In genomic region chr6:135297570-135297969, GRCm38 (mm10) we compare ENCODE assay signal across 22 mouse cellular contexts. TPM values are rescaled to one million over a fixed set of nuclear protein-coding genes. Genes with fewer than 3 reads are reported as not detected.
DNase-seq lines count a peak whose midpoint lies in the region; ATAC-seq and TF ChIP-seq lines count a peak whose summit lies in the region.
"Had no signal": no experiment of that assay in that cellular context is flagged by ENCODE, and none has a peak within 500 bp of the region (broad histone marks: within the 10 kb centered on the region; RNA-seq: fewer than 3 reads in every experiment).

No protein-coding gene starts in this region.

- no peaks in the 10 kb centered on the region for H3K9me3 ChIP-seq in limb, embryonic 15.5 days
- no peaks in the 10 kb centered on the region for H3K9me3 ChIP-seq in forebrain, postnatal 0 days (ENCODE audit: low read length)
- no peaks in the 10 kb centered on the region for H3K9me3 ChIP-seq in forebrain, embryonic 13.5 days (replicated peaks)
- H3K9me3 ChIP-seq: embryonic facial prominence, embryonic 13.5 days; forebrain, embryonic 15.5 days; heart, embryonic 15.5 days; hindbrain, embryonic 10.5 days; intestine, embryonic 15.5 days had no signal

- no peak overlapping the region for H3K4me2 ChIP-seq in limb, embryonic 15.5 days
- H3K4me2 ChIP-seq in forebrain, postnatal 0 days (ENCODE audit: low read depth): no peak overlapping the region
- H3K4me2 ChIP-seq in forebrain, embryonic 13.5 days: no peak overlapping the region
- H3K4me2 ChIP-seq: embryonic facial prominence, embryonic 13.5 days; forebrain, embryonic 15.5 days; heart, embryonic 11.5 days; heart, embryonic 15.5 days; hindbrain, embryonic 14.5 days; intestine, embryonic 15.5 days had no signal

- no peak for TF ChIP-seq POLR2A in bone marrow macrophage, adult 2 months (IDR thresholded peaks at IDR 0.05; ENCODE audit: borderline replicate concordance, low read depth, low read length)

- no peaks in the 10 kb centered on the region for H3K36me3 ChIP-seq in limb, embryonic 15.5 days
- no peaks in the 10 kb centered on the region for H3K36me3 ChIP-seq in forebrain, postnatal 0 days (ENCODE audit: insufficient read depth)
- no peaks in the 10 kb centered on the region for H3K36me3 ChIP-seq in forebrain, embryonic 13.5 days (ENCODE audit: poor library complexity, severe bottlenecking)
- H3K36me3 ChIP-seq: embryonic facial prominence, embryonic 13.5 days; forebrain, embryonic 15.5 days; heart, embryonic 15.5 days; hindbrain, embryonic 10.5 days; intestine, embryonic 15.5 days had no signal

- peak overlapping the region; percentile 95 for H3K27ac ChIP-seq in bone marrow macrophage, adult 2 months (ENCODE audit: insufficient read depth, low read depth, low read length)
- H3K27ac ChIP-seq in limb, embryonic 15.5 days: peak overlapping the region; percentile 50; the same call in 1 of the 2 replicates
- no peak overlapping the region for H3K27ac ChIP-seq in forebrain, postnatal 0 days (ENCODE audit: low read depth, low read length)
- H3K27ac ChIP-seq in forebrain, embryonic 13.5 days: no peak overlapping the region
- H3K27ac ChIP-seq: embryonic facial prominence, embryonic 13.5 days; forebrain, embryonic 15.5 days; heart, adult 2 months; heart, embryonic 15.5 days; hindbrain, embryonic 10.5 days; hindbrain, embryonic 14.5 days; intestine, embryonic 15.5 days had no signal

- peak; percentile 44 for DNase-seq in gastrocnemius, postnatal 10 days
- no peak for DNase-seq in frontal cortex, postnatal 14 days (ENCODE audit: low spot score in 2 of 2)
- no peak for DNase-seq in forebrain, postnatal 0 days
- DNase-seq in adrenal gland, postnatal 10 days: no peak
- DNase-seq: adrenal gland, postnatal 25 days; cerebellum, adult 2 months; cerebellum, postnatal 14 days; heart, postnatal 14 days; kidney, adult 18-20 months had no signal

- no peaks in the 10 kb centered on the region for H3K27me3 ChIP-seq in limb, embryonic 15.5 days
- no peaks in the 10 kb centered on the region for H3K27me3 ChIP-seq in forebrain, postnatal 0 days (ENCODE audit: insufficient read depth, low read length)
- H3K27me3 ChIP-seq in forebrain, embryonic 13.5 days: no peaks in the 10 kb centered on the region
- H3K27me3 ChIP-seq: embryonic facial prominence, embryonic 13.5 days; forebrain, embryonic 15.5 days; heart, embryonic 15.5 days; intestine, embryonic 15.5 days had no signal

- 0 out of 2 replicates have a peak, but pooled peaks have one; percentile 17 for ATAC-seq in common myeloid progenitor, adult 5-6 weeks (replicated peaks; ENCODE audit: low read depth, poor library complexity, severe bottlenecking)
- ATAC-seq in limb, embryonic 15.5 days (ENCODE audit: insufficient number of reproducible peaks, low FRiP score, low TSS enrichment, low read depth): no peak
- no peak for ATAC-seq in forebrain, postnatal 0 days
- ATAC-seq in forebrain, embryonic 13.5 days: no peak
- ATAC-seq: forebrain, embryonic 15.5 days; intestine, embryonic 15.5 days had no signal

- TF ChIP-seq CTCF in bone marrow macrophage, adult 2 months (IDR thresholded peaks at IDR 0.05; ENCODE audit: low read depth, low read length): no peak
- TF ChIP-seq CTCF in forebrain, postnatal 0 days (IDR thresholded peaks at IDR 0.05; ENCODE audit: low read depth): no peak

- H3K4me3 ChIP-seq in bone marrow macrophage, adult 2 months (ENCODE audit: insufficient read depth, low read length): no peak overlapping the region
- no peak overlapping the region for H3K4me3 ChIP-seq in limb, embryonic 15.5 days
- no peak overlapping the region for H3K4me3 ChIP-seq in forebrain, postnatal 0 days (ENCODE audit: low read depth, low read length)
- no peak overlapping the region for H3K4me3 ChIP-seq in forebrain, embryonic 13.5 days
- H3K4me3 ChIP-seq: embryonic facial prominence, embryonic 13.5 days; forebrain, embryonic 15.5 days; heart, adult 2 months; heart, embryonic 15.5 days; hindbrain, embryonic 10.5 days; intestine, embryonic 15.5 days had no signal

- peaks cover 29% of the 10 kb centered on the region for H3K4me1 ChIP-seq in bone marrow macrophage, adult 2 months (ENCODE audit: control insufficient read depth, insufficient read depth, low read length)
- peaks cover 27% of the 10 kb centered on the region for H3K4me1 ChIP-seq in limb, embryonic 15.5 days
- peaks cover 8% of the 10 kb centered on the region for H3K4me1 ChIP-seq in forebrain, postnatal 0 days (ENCODE audit: insufficient read depth)
- H3K4me1 ChIP-seq in forebrain, embryonic 13.5 days: no peaks in the 10 kb centered on the region

- no peak overlapping the region for H3K9ac ChIP-seq in limb, embryonic 15.5 days
- H3K9ac ChIP-seq in forebrain, postnatal 0 days: no peak overlapping the region
- H3K9ac ChIP-seq in forebrain, embryonic 13.5 days: no peak overlapping the region
- H3K9ac ChIP-seq: embryonic facial prominence, embryonic 13.5 days; forebrain, embryonic 15.5 days; heart, embryonic 15.5 days; hindbrain, embryonic 14.5 days; intestine, embryonic 15.5 days had no signal

- WGBS in limb, embryonic 15.5 days: 56% methylated on average over 7 of the region's 7 CpGs
- WGBS in forebrain, postnatal 0 days: 88% methylated on average over 7 of the region's 7 CpGs
- WGBS in forebrain, embryonic 13.5 days: 90% methylated on average over 7 of the region's 7 CpGs

RNA-seq across cellular contexts. Expression of gene Pbp2, which starts 12.6 kb away (rescaled TPM):
- not detected in 2 replicates for polyA plus RNA-seq in bone marrow macrophage, adult 2 months (2012; ENCODE audit: insufficient read depth, insufficient read length, missing spikeins)
- not detected in 2 replicates for total RNA-seq in common myeloid progenitor, adult 5-6 weeks (2017)
- not detected for total RNA-seq in gastrocnemius, postnatal 10 days (2021)
- 2.6 and 3.4 TPM in 2 replicates for polyA plus RNA-seq in limb, embryonic 15.5 days (2015; fragmentation: Nextera tagmentation; extraction: Ambion mirVana)
- not detected in 2 replicates for total RNA-seq in forebrain, postnatal 0 days (2014; rRNA removed)
- not detected in 2 replicates for polyA plus RNA-seq in forebrain, postnatal 0 days (2015; fragmentation: Nextera tagmentation; extraction: Ambion mirVana)
- not detected in 2 replicates for polyA plus RNA-seq in forebrain, embryonic 13.5 days (2015; fragmentation: Nextera tagmentation; extraction: Ambion mirVana)
- total RNA-seq in adrenal gland, postnatal 10 days (2021): not detected
- total RNA-seq: adrenal gland, adult 18-20 months; adrenal gland, postnatal 25 days; heart, adult 2 months; heart, postnatal 14 days had no signal
- polyA plus RNA-seq: cerebellum, adult 2 months; embryonic facial prominence, embryonic 13.5 days; forebrain, embryonic 15.5 days; heart, adult 2 months; heart, embryonic 11.5 days; hindbrain, embryonic 10.5 days had no signal

RNA-seq across cellular contexts. Expression of gene Gsg1, which starts 43.4 kb away (rescaled TPM):
- 1.2 TPM in 1 of 2 replicates, not detected in the other for polyA plus RNA-seq in bone marrow macrophage, adult 2 months (2012; ENCODE audit: insufficient read depth, insufficient read length, missing spikeins)
- 0.32 and 0.34 TPM in 2 replicates for total RNA-seq in common myeloid progenitor, adult 5-6 weeks (2017)
- total RNA-seq in gastrocnemius, postnatal 10 days (2021): under 1 TPM in 1 of 2 experiments, not detected in 1; 0.38 TPM
- polyA plus RNA-seq in limb, embryonic 15.5 days (2015; fragmentation: Nextera tagmentation; extraction: Ambion mirVana): 2.5 and 3.2 TPM in 2 replicates
- 0.19 and 0.31 TPM in 2 replicates for total RNA-seq in forebrain, postnatal 0 days (2014; rRNA removed)
- polyA plus RNA-seq in forebrain, postnatal 0 days (2015; fragmentation: Nextera tagmentation; extraction: Ambion mirVana): 0.34 and 0.46 TPM in 2 replicates
- polyA plus RNA-seq in forebrain, embryonic 13.5 days (2015; fragmentation: Nextera tagmentation; extraction: Ambion mirVana): 0.41 and 0.48 TPM in 2 replicates
- total RNA-seq in adrenal gland, postnatal 10 days (2021): not detected
- total RNA-seq: adrenal gland, adult 18-20 months; adrenal gland, postnatal 25 days had no signal

Comparison
In these comparisons a context has a peak if more than half of its experiments do, and no peak if none do; other contexts are left out.
1. H3K27ac ChIP-seq: peak in bone marrow macrophage, adult 2 months (single experiment) and limb, embryonic 15.5 days (single experiment); none in forebrain, postnatal 0 days (single experiment) and forebrain, embryonic 13.5 days (single experiment).